Mouse (Mus musculus): ENCODE measurements around the gene Lig3. TPM values are rescaled to one million over a fixed set of nuclear protein-coding genes. Genes with fewer than 3 reads are reported as not detected.
A peak's percentile ranks its signal among the peaks of the same experiment; 100 is the strongest.
"Not testable (repeated sequence)": the region's sequence is repeated elsewhere in the genome, so short reads cannot be mapped to it uniquely, and the experiment has no call there.

Lig3 gene
- polyA plus RNA-seq, 1 experiment from 2014 or later = 48.1 TPM

- Histone ChIP-seq H3K9ac (replicated peaks; ENCODE audit: low read length) (no peak overlapping the region), H3K4me1 (ENCODE audit: control insufficient read depth, insufficient read depth, low read length) (no peaks in the 10 kb centered on the region), H3K4me2 (ENCODE audit: low read depth, low read length) (no peak overlapping the region), H3K4me3 (ENCODE audit: low read depth, low read length) (no peak overlapping the region), H3K27me3 (ENCODE audit: control insufficient read depth, insufficient read depth, low read length) (no peaks in the 10 kb centered on the region), H3K27ac (replicated peaks; ENCODE audit: low read depth, low read length) (no peak overlapping the region), H3K36me3 (replicated peaks; ENCODE audit: control insufficient read depth, insufficient read depth, low read depth, low read length) (peaks cover 5% of the 10 kb centered on the region), H3K9me3 (replicated peaks; ENCODE audit: control insufficient read depth, low read length) (no peaks in the 10 kb centered on the region)
- ATAC-seq (replicated peaks; ENCODE audit: insufficient number of reproducible peaks, low FRiP score, low TSS enrichment, low read depth) (no peak), DNase-seq (ENCODE audit: low spot score) (no peak)
- 76% methylated on average over 3 of the region's 3 CpGs for WGBS
These were observed 26.5 kb downstream of the Lig3 start for GRCm38 (mm10) chr11:82807370-82807769.

- H3K27ac ChIP-seq (replicated peaks; ENCODE audit: low read depth, low read length) = no peak overlapping the region
- no peaks in the 10 kb centered on the region; the same call in 1 of the 2 replicates for H3K36me3 ChIP-seq (replicated peaks; ENCODE audit: control insufficient read depth, insufficient read depth, low read depth, low read length)
- no peaks in the 10 kb centered on the region for H3K9me3 ChIP-seq (replicated peaks; ENCODE audit: control insufficient read depth, low read length)
- no peak overlapping the region for H3K4me3 ChIP-seq (ENCODE audit: low read depth, low read length)
- ATAC-seq (replicated peaks; ENCODE audit: insufficient number of reproducible peaks, low FRiP score, low TSS enrichment, low read depth) (no peak), DNase-seq (ENCODE audit: low spot score) (no peak)
- no peaks in the 10 kb centered on the region for H3K4me1 ChIP-seq (ENCODE audit: control insufficient read depth, insufficient read depth, low read length)
- H3K27me3 ChIP-seq (ENCODE audit: control insufficient read depth, insufficient read depth, low read length) = no peaks in the 10 kb centered on the region
- 85% methylated on average over 5 of the region's 5 CpGs for WGBS
- H3K4me2 ChIP-seq (ENCODE audit: low read depth, low read length) = no peak overlapping the region
- no peak overlapping the region for H3K9ac ChIP-seq (replicated peaks; ENCODE audit: low read length)
These were observed 27.6 kb downstream of the Lig3 start for GRCm38 (mm10) chr11:82808485-82808884.

- no peaks in the 10 kb centered on the region for H3K27me3 ChIP-seq (ENCODE audit: control insufficient read depth, insufficient read depth, low read length)
- no peaks in the 10 kb centered on the region for H3K4me1 ChIP-seq (ENCODE audit: control insufficient read depth, insufficient read depth, low read length)
- H3K9me3 ChIP-seq (replicated peaks; ENCODE audit: control insufficient read depth, low read length) = no peaks in the 10 kb centered on the region
- no peak overlapping the region for H3K4me3 ChIP-seq (ENCODE audit: low read depth, low read length)
- no peak overlapping the region for H3K27ac ChIP-seq (replicated peaks; ENCODE audit: low read depth, low read length)
- H3K9ac ChIP-seq (replicated peaks; ENCODE audit: low read length) = no peak overlapping the region
- no peak for ATAC-seq (replicated peaks; ENCODE audit: insufficient number of reproducible peaks, low FRiP score, low TSS enrichment, low read depth)
- 55% methylated on average over 4 of the region's 4 CpGs for WGBS
- peak; percentile 60 for DNase-seq (ENCODE audit: low spot score)
- no peaks in the 10 kb centered on the region for H3K36me3 ChIP-seq (replicated peaks; ENCODE audit: control insufficient read depth, insufficient read depth, low read depth, low read length)
- H3K4me2 ChIP-seq (ENCODE audit: low read depth, low read length) = no peak overlapping the region
These were observed 38.4 kb downstream of the Lig3 start for GRCm38 (mm10) chr11:82819350-82819749.

- H3K4me1 ChIP-seq (ENCODE audit: control insufficient read depth, insufficient read depth, low read length) = no peaks in the 10 kb centered on the region
- no peaks in the 10 kb centered on the region for H3K9me3 ChIP-seq (replicated peaks; ENCODE audit: control insufficient read depth, low read length)
- WGBS = 81% methylated on average over 13 of the region's 13 CpGs
- no peaks in the 10 kb centered on the region for H3K36me3 ChIP-seq (replicated peaks; ENCODE audit: control insufficient read depth, insufficient read depth, low read depth, low read length)
- no peak overlapping the region for H3K27ac ChIP-seq (replicated peaks; ENCODE audit: low read depth, low read length)
- no peak overlapping the region for H3K4me3 ChIP-seq (ENCODE audit: low read depth, low read length)
- DNase-seq (ENCODE audit: low spot score) (no peak), ATAC-seq (replicated peaks; ENCODE audit: insufficient number of reproducible peaks, low FRiP score, low TSS enrichment, low read depth) (no peak)
- no peak overlapping the region for H3K4me2 ChIP-seq (ENCODE audit: low read depth, low read length)
- no peak overlapping the region for H3K9ac ChIP-seq (replicated peaks; ENCODE audit: low read length)
- H3K27me3 ChIP-seq (ENCODE audit: control insufficient read depth, insufficient read depth, low read length) = no peaks in the 10 kb centered on the region
These were observed 40.0 kb downstream of the Lig3 start for GRCm38 (mm10) chr11:82820788-82821456.

GRCm38 (mm10) chr11:82826818-82827217, 45.9 kb downstream of the Lig3 start:
- no peak overlapping the region for H3K4me3 ChIP-seq (ENCODE audit: low read depth, low read length)
- H3K9ac ChIP-seq (replicated peaks; ENCODE audit: low read length) = no peak overlapping the region
- DNase-seq (ENCODE audit: low spot score) (no peak), ATAC-seq (replicated peaks; ENCODE audit: insufficient number of reproducible peaks, low FRiP score, low TSS enrichment, low read depth) (no peak)
- no peaks in the 10 kb centered on the region for H3K27me3 ChIP-seq (ENCODE audit: control insufficient read depth, insufficient read depth, low read length)
- no peaks in the 10 kb centered on the region; the same call in 1 of the 2 replicates for H3K4me1 ChIP-seq (ENCODE audit: control insufficient read depth, insufficient read depth, low read length)
- H3K9me3 ChIP-seq (replicated peaks; ENCODE audit: control insufficient read depth, low read length) = no peaks in the 10 kb centered on the region
- no peak overlapping the region for H3K27ac ChIP-seq (replicated peaks; ENCODE audit: low read depth, low read length)
- no peak overlapping the region for H3K4me2 ChIP-seq (ENCODE audit: low read depth, low read length)
- no peaks in the 10 kb centered on the region for H3K36me3 ChIP-seq (replicated peaks; ENCODE audit: control insufficient read depth, insufficient read depth, low read depth, low read length)

- H3K9ac ChIP-seq (replicated peaks; ENCODE audit: low read length) = no peak overlapping the region
- no peak overlapping the region for H3K27ac ChIP-seq (replicated peaks; ENCODE audit: low read depth, low read length)
- 24% methylated on average over 10 of the region's 10 CpGs for WGBS
- H3K4me2 ChIP-seq (ENCODE audit: low read depth, low read length) = no peak overlapping the region; the same call in 1 of the 2 replicates
- H3K9me3 ChIP-seq (replicated peaks; ENCODE audit: control insufficient read depth, low read length) = no peaks in the 10 kb centered on the region
- H3K4me1 ChIP-seq (ENCODE audit: control insufficient read depth, insufficient read depth, low read length) = no peaks in the 10 kb centered on the region; the same call in 1 of the 2 replicates
- ATAC-seq (replicated peaks; ENCODE audit: insufficient number of reproducible peaks, low FRiP score, low TSS enrichment, low read depth) (no peak), DNase-seq (ENCODE audit: low spot score) (no peak)
- no peak overlapping the region for H3K4me3 ChIP-seq (ENCODE audit: low read depth, low read length)
- H3K27me3 ChIP-seq (ENCODE audit: control insufficient read depth, insufficient read depth, low read length) = no peaks in the 10 kb centered on the region
- no peaks in the 10 kb centered on the region for H3K36me3 ChIP-seq (replicated peaks; ENCODE audit: control insufficient read depth, insufficient read depth, low read depth, low read length)
These were observed 50.3 kb downstream of the Lig3 start for GRCm38 (mm10) chr11:82831008-82831893.

GRCm38 (mm10) chr11:82832402-82832801, 51.5 kb downstream of the Lig3 start:
- H3K36me3 ChIP-seq (replicated peaks; ENCODE audit: control insufficient read depth, insufficient read depth, low read depth, low read length); H3K27ac ChIP-seq (replicated peaks; ENCODE audit: low read depth, low read length); ATAC-seq (replicated peaks; ENCODE audit: insufficient number of reproducible peaks, low FRiP score, low TSS enrichment, low read depth); H3K27me3 ChIP-seq (ENCODE audit: control insufficient read depth, insufficient read depth, low read length); H3K9me3 ChIP-seq (replicated peaks; ENCODE audit: control insufficient read depth, low read length); H3K4me3 ChIP-seq (ENCODE audit: low read depth, low read length); DNase-seq (ENCODE audit: low spot score); H3K4me2 ChIP-seq (ENCODE audit: low read depth, low read length); H3K4me1 ChIP-seq (ENCODE audit: control insufficient read depth, insufficient read depth, low read length); H3K9ac ChIP-seq (replicated peaks; ENCODE audit: low read length): not testable (repeated sequence)
- WGBS = 79% methylated on average over 10 of the region's 10 CpGs

- no peak for ATAC-seq (replicated peaks; ENCODE audit: insufficient number of reproducible peaks, low FRiP score, low TSS enrichment, low read depth)
- Histone ChIP-seq H3K36me3 (replicated peaks; ENCODE audit: control insufficient read depth, insufficient read depth, low read depth, low read length) (no peaks in the 10 kb centered on the region), H3K9me3 (replicated peaks; ENCODE audit: control insufficient read depth, low read length) (no peaks in the 10 kb centered on the region), H3K27ac (replicated peaks; ENCODE audit: low read depth, low read length) (no peak overlapping the region), H3K4me3 (ENCODE audit: low read depth, low read length) (no peak overlapping the region), H3K27me3 (ENCODE audit: control insufficient read depth, insufficient read depth, low read length) (no peaks in the 10 kb centered on the region), H3K9ac (replicated peaks; ENCODE audit: low read length) (no peak overlapping the region), H3K4me2 (ENCODE audit: low read depth, low read length) (no peak overlapping the region), H3K4me1 (ENCODE audit: control insufficient read depth, insufficient read depth, low read length) (no peaks in the 10 kb centered on the region; the same call in 1 of the 2 replicates)
- WGBS = 92% methylated on average over 8 of the region's 8 CpGs
- DNase-seq (ENCODE audit: low spot score) = no peak
These were observed 53.0 kb downstream of the Lig3 start for GRCm38 (mm10) chr11:82833929-82834328.

Measured in embryonic facial prominence, embryonic 11.5 days (tissue).